Mouse (Mus musculus) fibroblast of lung, adult 2 months (primary cell): ENCODE measurements around the gene Arhgap22.

ENCODE experiments used
- DNase-seq: peaks from one replicate; pipeline ENCODE4 v3.0.0-alpha.2; 2011; ENCODE audit warnings: low read depth

Arhgap22 gene

DNA sequence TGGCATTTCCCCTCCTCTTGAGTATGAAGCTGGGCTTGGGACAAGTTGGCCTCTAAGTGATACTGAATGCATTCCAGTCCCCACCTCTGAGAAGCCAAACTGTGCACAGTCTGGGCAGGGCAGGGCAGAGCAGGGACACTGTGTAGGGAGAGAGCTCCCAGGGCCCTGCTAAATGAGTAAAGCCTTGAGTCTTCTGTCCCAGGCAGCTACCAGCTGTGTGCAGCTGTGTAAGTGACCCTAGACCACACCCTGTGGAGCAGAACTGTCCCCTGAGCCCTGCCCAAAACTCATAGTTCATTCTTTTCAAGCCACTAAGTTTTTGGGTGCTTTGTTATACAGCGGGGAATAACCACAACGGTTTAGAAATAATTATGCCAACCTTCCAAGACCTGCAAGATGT lies 67.1 kb downstream of the Arhgap22 start:
- DNase-seq: no peak

DNA sequence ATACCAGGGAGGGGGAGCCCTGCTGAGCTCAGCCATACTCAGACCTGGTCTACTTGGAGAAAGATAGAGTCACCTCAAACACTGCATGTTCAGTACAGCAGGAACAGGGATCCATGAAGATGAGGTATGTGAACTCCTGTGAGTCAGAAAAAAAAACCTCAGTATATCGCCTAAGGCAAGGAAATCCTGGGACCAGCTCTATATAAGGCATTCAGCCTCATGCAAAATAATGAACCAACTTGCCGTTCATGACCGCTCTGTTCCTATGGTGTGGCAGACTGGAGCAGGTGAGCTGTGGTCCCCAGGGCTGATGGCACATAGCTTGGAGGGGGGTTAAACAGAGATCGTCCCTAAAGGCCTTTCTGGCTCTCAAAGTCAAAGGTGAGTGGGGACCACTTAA lies 68.6 kb downstream of the Arhgap22 start:
- no peak for DNase-seq

DNA sequence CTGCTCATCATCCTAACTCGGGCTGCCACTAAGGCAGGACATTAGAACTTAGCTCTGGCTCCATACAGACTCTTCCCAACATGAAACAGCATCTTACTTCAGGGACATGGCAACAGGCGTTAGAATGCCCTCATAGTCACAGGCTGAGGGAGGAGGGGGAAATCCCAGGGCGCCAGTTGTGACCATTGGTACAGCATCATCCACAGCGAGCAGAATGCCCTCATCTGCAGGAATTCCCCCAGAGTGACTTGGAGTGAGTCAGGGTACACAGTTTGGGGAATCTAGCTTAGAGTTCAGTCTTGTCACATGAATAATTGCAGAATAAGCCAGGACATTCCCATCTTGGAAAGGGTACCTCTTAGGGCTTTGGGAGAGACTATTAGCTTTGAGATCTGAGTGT lies 74.1 kb downstream of the Arhgap22 start:
- DNase-seq: no peak

DNA sequence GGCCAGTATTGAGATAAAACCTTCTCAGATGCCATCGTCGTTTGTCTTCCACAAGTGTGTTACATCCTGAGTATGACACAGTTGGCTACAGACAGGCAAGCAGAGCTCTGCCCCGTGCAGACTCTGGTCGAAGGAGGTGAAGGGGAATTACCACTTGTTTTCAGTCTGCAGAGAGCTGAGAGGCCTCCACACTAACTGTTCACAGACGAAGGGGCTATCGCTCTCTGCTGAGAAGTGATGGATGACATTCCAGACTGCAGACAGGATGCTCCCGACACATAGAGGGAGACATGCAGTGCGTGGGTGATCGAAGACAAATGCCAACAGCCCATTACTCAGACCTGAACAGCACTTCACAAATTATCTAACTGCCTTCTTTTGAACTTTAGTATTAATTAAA lies 76.2 kb downstream of the Arhgap22 start:
- DNase-seq: no peak

DNA sequence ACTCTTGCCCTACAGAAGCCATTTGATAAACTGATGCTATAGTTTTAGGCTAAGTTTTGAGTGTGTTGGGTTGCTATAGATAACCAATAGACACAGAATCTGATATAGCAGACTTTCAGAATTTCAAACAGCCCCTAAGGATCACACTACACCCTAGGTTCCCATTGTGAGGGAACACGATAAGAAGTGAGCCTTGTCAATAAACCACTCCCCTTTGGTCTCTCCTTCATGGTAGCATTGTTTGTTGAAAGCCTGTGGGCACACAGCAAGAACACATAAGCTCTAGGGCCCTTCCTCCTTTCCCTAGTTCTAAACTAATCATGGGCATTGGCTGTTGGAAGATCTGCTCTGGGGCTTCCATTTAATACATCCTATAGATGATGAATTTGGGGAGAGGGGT lies 80.7 kb downstream of the Arhgap22 start:
- DNase-seq: no peak

DNA sequence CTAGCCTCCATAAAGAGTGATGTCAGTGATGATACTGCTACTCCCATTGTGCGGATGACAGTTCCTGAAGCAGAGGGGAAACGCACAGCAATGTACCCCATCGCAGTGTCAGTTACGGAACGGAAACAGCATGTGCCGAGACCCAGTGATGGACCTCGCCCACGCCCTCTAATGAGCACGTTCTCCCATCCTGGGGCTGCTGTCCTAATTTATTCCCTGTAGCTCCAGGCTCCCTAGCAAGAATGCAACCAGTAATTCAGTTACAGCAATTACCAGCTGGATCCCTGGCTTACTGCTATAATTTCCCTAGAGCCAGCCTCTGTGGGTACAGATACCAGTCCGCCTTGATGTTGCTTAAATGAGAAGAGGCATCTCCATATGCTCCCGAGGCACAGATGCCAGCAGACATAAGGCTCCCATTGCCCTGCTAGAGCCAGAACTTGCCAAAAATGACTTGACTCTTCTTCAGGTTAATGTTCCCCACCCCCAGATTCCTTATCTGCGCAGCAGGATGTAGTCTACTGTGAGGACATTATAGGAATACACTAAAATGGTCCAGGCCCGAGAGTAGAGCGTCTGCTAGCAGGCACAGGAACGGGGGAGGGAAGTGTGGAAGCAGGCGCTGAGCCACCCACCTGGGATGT lies 83.0 kb downstream of the Arhgap22 start:
- DNase-seq: no peak

DNA sequence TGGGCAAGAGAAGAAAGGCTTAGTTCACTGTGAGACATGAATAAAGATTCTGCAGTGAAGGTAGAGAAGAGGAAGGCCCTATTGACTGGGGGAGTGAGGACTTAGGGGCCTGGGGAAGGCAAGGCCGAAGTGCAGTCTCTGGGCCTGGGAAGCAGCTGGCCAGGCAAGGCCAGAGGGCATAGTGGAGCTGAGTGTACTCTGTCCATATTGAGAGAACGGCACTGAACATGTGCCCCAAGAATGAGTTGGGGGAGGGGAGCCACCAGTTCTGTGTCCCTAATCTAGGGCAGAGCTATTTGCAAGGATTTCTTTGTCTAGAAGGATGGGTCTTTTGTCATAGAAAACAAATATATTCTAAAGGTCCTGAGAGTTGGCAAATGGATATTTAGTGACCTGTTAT lies 86.8 kb downstream of the Arhgap22 start:
- no peak for DNase-seq

DNA sequence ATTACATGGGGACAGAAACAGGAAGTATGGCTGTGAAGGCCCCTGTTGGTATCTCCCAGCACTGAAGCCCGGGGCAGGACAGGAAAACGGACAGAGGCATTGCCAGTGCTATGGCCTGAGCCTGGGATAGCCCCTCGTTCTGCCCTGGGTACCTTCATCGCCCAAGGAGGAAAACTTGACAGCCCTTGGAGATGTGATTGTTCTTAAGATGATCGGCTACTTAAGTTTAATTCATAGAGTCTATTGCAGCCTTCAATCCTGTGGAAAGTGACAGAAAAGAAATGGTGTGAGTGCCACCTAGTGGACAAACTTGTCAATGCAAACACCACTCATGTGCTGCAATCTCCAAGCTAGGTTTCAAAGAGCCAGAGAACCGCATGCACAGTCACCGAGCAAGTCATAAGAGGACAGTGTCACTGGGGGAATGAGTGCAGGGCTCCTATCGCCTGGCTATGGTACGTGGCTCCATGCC lies 89.6 kb downstream of the Arhgap22 start:
- peak; percentile 66 for DNase-seq

DNA sequence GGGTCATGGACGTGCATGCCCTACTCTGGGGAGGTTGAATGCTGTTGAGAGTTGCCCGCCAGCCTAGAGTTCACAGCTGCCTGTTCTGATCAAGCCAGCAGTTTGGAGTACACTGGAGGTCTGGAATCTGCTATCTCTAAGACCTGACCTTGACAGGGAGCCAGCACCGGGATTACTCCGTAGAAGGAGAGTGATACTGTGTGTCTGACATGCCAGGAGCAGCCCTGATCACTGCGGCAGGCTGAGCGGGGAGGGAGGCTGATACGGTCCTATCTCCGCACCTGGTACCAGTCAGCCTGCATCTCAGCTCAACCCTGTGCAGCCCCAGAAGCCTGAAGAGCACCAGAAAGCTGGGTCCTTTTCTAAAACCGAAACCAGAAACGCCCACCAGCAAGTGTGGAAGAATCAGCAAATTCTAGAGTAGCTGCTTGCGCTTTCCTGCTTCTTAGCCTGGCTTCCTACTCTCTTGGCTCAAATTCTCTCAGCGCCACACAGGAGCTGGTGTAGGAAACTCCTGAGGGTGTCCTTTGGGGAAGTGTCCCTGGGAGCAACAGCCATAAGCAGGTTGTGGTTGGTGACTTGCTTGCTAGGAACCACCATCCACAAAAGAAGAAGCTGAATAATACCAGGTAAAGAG lies 91.9 kb downstream of the Arhgap22 start:
- DNase-seq: no peak

DNA sequence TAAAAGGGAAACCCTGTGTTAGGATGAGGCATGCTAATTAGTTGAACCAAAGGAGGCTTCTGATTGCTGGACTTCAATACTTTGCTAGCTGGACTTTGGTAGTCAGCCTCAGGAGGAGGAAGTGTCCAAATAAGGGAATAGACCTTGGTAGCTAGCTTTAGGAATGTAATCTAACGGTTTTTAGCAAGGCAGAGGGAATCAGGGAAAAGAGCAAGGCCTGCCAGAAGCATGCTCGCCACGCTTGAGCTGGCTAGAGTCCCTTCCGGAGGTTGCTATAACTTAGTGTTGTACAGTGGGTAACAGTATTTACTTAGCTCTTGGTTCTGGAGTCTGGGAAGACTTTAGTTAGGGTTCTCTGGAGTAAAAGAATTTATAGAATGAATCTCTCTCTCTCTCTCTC lies 96.9 kb downstream of the Arhgap22 start:
- DNase-seq: no peak

DNA sequence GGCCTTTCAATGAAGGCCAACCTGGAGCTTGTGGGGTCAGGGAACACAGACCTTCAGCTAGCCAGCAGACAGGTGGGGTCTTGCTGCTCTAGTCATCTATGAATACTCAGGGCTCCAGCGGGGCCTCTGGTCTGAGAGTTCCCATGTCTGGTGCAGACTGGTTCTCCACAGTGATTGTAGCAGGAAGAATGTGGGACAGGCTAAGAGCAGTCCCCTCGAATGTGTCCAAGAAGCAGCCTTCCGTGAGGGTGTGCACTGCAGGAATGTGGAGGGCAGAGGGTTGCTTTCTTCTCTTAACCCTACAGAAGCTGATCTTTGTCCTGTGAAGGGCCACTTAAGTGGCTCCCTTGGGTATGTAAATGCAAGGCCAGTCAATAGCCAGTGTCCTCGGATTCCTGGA lies 98.5 kb downstream of the Arhgap22 start:
- DNase-seq: no peak

DNA sequence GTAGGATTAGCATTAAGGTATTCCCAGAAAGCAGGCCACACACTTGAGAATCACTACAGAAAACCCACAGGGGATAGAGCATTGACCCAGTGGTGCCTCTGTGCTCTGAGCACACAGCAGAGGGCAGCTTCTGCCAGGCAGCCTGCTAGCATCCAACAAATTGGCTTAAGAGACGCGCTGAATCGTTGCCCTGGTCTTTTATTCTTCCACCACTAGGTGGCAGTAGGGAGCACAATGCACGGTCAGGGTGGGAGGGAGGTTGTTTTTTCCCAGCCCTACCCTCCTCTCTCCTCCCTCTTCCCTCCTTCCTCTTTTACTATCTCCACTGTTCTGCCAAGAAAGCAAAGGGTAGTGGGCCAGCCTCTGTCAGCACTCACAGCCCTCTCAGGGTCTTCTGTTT lies 99.8 kb downstream of the Arhgap22 start:
- DNase-seq: peak; percentile 51

DNA sequence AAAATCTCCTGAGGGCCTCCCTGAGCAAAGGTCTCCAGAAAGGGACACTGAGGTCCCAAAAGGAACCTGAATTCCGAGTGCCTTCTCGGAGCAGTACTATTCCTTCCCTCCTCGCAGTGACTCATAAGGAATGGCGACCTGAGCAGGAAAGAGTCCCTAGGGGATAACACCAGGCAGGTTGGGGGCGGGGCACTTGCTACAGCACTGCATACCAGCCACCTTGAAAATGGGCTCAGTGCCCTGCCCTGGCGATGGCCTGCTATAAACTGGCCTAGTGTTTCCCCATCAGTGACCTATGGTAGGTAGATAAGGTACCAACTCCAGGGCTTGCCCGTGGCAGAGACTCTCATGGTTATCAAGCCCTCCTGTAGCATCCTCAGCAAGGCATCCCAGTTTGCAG lies 100.3 kb downstream of the Arhgap22 start:
- no peak for DNase-seq

DNA sequence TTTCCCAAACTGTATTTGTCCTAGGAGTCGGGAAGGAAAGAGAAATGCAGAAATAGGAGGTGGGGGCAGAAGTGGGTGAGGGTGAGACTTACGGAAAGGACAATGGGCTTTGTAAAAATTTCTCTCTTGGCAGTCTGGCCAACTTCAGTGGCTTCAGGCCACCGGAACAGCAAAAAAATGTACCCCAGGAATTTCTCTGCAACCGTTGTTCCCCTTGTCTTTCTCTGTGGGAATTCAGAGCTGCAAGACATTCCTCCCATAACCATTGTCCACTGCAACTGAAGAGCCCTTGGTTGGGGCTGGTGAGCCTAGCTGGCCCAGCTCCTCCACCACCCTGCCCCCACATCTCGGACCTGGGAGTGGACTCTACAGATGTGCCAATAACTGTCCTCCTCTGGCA lies 101.3 kb downstream of the Arhgap22 start:
- no peak for DNase-seq

DNA sequence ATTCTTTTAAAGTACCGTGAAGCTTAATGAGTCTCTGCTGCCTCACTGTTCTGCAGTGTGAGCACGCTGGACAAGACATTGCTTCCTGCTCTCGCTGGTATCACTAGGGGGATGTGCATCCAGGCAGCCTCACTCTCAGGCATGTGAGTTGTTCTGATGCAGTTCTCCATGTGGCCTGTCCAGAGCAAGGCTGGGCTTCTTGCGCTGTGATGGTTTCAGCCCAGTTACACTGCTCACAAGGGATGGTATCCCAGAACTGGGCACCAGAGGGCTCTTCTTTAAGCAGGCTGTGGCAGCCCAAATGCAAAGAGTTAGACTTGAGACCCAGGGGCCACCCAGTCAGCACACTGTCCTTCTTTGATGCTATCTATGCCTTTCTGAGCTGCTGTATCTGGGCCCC lies 101.9 kb downstream of the Arhgap22 start:
- DNase-seq: no peak

DNA sequence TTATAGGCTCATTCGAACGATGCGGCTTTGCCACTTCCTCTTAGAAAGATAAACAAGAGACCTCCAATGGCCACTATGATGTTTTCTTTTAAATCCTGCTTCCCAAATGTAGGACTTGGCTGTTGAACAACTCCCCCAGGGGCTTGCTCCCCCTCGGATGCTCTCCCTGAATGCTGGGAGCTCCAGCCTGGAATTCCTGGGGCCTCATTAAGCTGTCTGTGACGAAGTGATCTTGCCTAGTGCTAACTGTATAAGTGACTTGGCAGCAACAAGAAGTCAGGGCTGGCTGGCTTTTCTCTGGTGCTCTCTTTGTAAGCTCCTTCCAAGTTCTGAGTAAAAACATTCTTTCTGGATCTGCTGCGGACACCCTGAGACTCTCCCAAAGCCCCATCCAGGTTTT lies 104.1 kb downstream of the Arhgap22 start:
- no peak for DNase-seq

DNA sequence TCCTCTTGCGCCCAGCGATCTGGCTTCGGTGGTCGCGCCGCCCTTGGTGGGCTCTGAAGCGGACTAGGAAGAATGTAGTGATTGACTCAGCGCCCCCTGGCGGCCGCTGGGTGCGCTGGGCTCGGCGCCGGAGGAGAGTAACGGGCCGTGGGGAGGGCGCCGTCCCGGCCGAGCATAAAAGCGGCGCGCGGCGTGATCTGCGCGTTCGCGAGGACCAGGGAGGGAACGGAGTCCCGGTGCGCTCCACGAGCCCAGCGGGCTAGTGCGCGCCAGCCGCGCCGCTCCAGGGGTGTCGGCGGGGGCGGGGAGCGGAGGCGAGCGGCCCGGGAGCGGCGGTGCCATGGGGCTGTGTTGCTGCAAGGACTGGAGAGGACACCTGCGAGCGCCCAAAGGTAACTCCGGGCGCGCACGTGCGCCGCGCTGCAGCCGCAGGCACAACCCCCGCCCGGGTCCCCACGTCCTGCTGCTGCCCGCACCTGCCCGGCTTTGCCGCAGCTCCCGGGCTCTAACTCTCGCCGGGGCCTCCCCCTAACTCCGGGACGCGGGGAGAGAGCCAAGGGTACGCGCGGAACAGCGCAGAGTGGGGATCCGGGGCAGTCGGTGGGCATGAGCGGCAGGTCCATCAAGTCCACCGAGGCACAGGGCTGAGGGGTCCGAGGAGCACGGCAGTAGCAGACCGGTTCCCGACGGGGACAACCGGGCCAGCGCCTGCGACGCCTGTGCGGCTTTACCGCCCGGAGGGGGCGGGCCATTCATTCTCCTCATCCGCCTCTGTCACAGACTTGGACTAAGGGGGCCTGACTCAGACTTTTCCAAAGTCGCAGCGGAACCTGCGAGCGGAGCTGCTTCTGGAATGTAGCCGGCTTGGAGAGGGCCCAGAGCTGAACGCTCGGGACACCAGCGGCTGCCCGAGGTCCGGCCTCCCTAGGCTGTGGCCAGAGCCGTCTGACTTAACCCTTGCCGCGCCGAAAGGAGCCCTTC lies 106.0 kb downstream of the Arhgap22 start:
- no peak for DNase-seq

DNA sequence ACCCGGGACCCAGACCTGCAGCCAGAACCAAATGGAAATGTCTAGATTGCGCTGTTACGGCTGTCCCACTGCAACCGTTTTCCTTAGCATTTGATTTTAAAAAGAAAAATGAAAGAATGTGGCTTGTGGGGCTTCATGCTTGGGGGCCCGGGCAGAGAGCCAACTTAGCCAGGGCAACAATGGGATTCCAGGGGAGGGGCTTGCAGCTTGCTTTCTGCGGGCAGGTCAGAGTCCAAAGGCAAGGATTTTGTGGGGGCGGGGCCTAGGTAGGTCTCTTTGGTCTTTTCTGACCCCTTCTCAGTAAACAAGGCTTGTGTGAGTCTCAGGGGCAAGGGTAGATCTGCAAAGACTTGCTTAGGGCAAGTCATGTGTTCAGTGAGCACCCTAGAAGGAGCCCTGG lies 107.0 kb downstream of the Arhgap22 start:
- DNase-seq: no peak

DNA sequence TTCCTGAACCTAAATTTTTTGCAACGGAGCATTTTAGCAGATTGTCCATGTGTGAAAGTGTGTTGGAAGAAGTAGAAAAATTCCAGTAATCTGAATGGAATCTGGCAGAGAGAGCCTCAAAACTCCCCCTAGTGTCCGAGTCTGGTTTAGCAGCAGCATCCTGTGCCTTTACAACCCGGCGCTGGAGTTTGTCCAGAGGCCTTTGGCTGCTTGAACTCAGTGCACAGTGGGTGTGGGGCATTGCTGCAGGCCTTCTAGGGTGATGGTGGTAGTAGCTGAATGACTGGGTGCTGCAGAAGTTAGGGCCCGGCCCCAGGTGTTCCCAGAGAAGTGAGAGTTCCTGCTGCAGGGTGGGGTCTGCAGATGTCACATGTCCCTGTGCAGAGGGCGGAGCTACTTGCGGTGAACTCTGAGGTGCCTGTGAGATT lies 108.8 kb downstream of the Arhgap22 start:
- DNase-seq: peak; percentile 42

DNA sequence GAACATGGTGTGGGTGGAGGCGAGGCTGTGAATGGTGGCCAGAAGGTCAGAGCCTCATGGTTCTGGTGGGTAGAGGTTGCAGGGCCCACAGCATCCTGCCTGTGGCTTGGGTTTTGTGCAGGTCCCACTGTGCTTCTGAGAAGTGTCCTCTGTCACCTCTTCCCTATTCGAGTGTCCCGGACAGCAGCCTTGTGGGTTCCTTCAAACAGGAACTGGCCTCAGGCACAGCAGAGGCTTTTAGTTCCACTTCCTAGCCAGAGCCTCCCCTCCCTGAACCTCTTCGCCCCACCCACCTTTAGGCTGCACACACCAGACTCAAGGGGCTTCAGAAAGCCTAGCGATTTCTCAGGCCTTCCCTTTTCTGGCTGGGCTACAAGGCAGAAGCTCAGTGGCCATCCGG lies 110.7 kb downstream of the Arhgap22 start:
- no peak for DNase-seq

DNA sequence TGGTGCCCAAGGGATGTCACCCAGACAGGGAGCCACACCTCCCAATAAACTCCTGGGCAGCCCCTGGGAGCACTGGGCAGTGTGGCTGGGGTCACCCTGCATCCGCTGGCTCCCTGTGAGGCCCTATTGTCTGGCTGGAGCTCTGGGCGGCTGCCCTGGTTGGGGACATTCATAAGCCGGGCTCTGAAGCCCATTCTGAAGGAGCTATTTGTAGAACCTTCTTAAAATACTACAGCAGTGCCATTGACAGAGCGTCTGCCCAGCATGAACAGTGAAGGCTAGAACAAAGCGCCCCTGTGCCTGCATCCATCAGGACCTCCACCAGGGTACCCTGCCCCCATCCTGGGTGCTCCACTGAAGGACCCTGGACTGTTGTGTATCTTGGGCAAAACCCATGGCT lies 114.5 kb downstream of the Arhgap22 start:
- no peak for DNase-seq

DNA sequence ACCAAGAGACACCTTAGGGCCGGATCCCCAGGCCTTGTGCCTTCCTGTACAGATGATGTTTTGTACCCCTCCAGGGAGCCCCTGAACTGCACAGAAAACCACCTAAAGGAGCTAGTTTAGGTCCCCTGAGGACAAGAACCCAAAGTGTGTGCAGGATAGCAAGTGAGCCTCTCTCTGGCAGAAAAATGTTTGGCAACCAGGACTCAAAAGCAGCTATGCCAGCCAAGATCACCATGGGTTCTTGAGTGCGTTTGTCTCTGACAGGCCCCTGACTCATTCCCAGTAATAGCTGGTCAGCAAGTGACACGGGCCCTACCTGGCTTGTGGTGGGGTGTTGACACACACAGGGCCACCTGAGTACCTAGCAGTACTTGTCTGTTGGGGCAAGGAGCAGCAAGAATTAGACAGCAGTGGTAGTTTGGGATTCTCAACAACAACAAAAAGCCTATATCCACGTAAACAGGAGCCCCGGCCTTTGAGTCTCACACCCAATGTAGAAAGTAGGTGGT lies 115.5 kb downstream of the Arhgap22 start:
- no peak for DNase-seq

DNA sequence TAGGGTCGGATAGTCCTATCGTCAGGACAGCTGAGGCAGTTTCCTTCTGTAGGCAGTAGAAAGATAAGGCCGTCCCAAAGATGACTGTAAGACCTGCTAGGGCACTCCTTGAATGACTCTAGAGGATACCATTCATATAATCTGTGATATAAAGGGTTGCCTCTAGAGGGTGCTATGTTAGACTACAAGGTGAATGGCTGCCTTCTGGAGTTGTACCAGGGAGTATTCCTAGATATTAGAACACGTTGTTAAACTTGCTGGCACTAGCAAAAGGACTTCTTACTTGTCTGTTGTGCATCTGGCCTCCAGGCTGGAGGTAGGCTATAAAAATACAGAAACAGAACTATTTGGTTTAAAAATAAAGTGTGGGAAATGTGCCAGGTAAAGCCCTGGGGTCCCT lies 117.2 kb downstream of the Arhgap22 start:
- DNase-seq: no peak
